Mouse (Mus musculus): ENCODE data around the gene Arap1. TPM values are rescaled to one million over a fixed set of nuclear protein-coding genes. Genes with fewer than 3 reads are reported as not detected.

The Arap1 gene
- polyA plus RNA-seq (2012; rRNA removed) = 42.0 and 42.3 TPM in 2 replicates

GRCm38 (mm10) chr7:101347767-101348270 lies at the start of gene Arap1:
Arap1 (plus strand) TSS chr7:101348067.

GRCm38 (mm10) chr7:101301881-101302456 lies 45.9 kb upstream of the Arap1 start, which contains the start of gene Atg16l2:
Atg16l2 (minus strand) TSS chr7:101302251.

GRCm38 (mm10) chr7:101317014-101317413 lies 30.9 kb upstream of the Arap1 start, which contains the start of gene Stard10:
Stard10 (plus strand) TSS chr7:101317086.

GRCm38 (mm10) chr7:101410267-101410936 lies 62.5 kb downstream of the Arap1 start, which contains the start of gene Gm45837:
Gm45837 (plus strand) TSS chr7:101410886.

GRCm38 (mm10) chr7:101421529-101421928 lies 73.7 kb downstream of the Arap1 start, which contains the start of gene Pde2a:
Pde2a (plus strand) TSS chr7:101421691.

Other genes with a start within 250 kb of the Arap1 start
- 6.7 and 7.8 TPM in 2 replicates for gene Atg16l2, start 45.8 kb upstream of the Arap1 start, polyA plus RNA-seq (2012; rRNA removed)
- gene Stard10, start 31.0 kb upstream of the Arap1 start, polyA plus RNA-seq (2012; rRNA removed) = 256 and 348 TPM in 2 replicates
- gene Gm45837, start 62.8 kb downstream of the Arap1 start, polyA plus RNA-seq (2012; rRNA removed) = not detected in 2 replicates
- 8.5 and 9.0 TPM in 2 replicates for gene Pde2a, start 73.6 kb downstream of the Arap1 start, polyA plus RNA-seq (2012; rRNA removed)
- 0.13 TPM in 1 of 2 replicates, not detected in the other for gene Art2b, start 237.5 kb downstream of the Arap1 start, polyA plus RNA-seq (2012; rRNA removed)

All from stomach, adult 2 months (tissue).